Comparison of ENCODE assay signal across 20 mouse cellular contexts in genomic region chr17:56631807-56632206, GRCm38 (mm10).
"Had no signal": no experiment of that assay in that cellular context is flagged by ENCODE, and none has a peak within 500 bp of the region (broad histone marks: within the 10 kb centered on the region; RNA-seq: fewer than 3 reads in every experiment).

No protein-coding gene starts in this region.

- H3K4me2 ChIP-seq: lung, embryonic 14.5 days; midbrain, embryonic 11.5 days; neural tube, embryonic 12.5 days; neural tube, embryonic 15.5 days had no signal

- H3K4me3 ChIP-seq: megakaryocyte, embryonic 14.5 days; myocyte; neural tube, embryonic 12.5 days; neural tube, embryonic 15.5 days had no signal

- H3K27ac ChIP-seq: liver, embryonic 14.5 days; neural tube, embryonic 12.5 days; neural tube, embryonic 15.5 days had no signal

- ATAC-seq: midbrain, embryonic 16.5 days had no signal

- DNase-seq: lung, adult 18-20 months; lung, embryonic 14.5 days; lung, postnatal 10 days; lung, postnatal 4 days; midbrain, embryonic 14.5 days; retina, postnatal 1 day; right cerebral cortex, adult 18-20 months; right cerebral cortex, postnatal 25 days; right cerebral cortex, postnatal 4 days; spleen, adult 18-20 months; thymus, adult 18-20 months; thymus, postnatal 14 days; thymus, postnatal 36 days had no signal

- H3K9ac ChIP-seq: liver, embryonic 14.5 days; lung, embryonic 14.5 days; neural tube, embryonic 12.5 days; neural tube, embryonic 15.5 days had no signal

- H3K27me3 ChIP-seq: neural tube, embryonic 12.5 days; neural tube, embryonic 15.5 days had no signal

- H3K36me3 ChIP-seq: neural tube, embryonic 12.5 days; neural tube, embryonic 15.5 days had no signal

- H3K9me3 ChIP-seq: neural tube, embryonic 12.5 days; neural tube, embryonic 15.5 days had no signal
